Mouse (Mus musculus): ENCODE data around the gene Cpn2.

Cpn2 gene

GRCm38 (mm10) chr16:30280676-30281297 lies 13.5 kb upstream of the Cpn2 start:
- no peak for DNase-seq (ENCODE audit: low read depth, low spot score)

GRCm38 (mm10) chr16:30278406-30278805 lies 11.1 kb upstream of the Cpn2 start:
- DNase-seq (ENCODE audit: low read depth, low spot score), result no peak

GRCm38 (mm10) chr16:30275558-30276340 lies 8.4 kb upstream of the Cpn2 start:
- no peak for DNase-seq (ENCODE audit: low read depth, low spot score)

GRCm38 (mm10) chr16:30273065-30273464 lies 5.8 kb upstream of the Cpn2 start:
- no peak for DNase-seq (ENCODE audit: low read depth, low spot score)

- DNase-seq (ENCODE audit: low read depth, low spot score), result no peak
These were observed 4.8 kb upstream of the Cpn2 start for GRCm38 (mm10) chr16:30271941-30272595.

- DNase-seq (ENCODE audit: low read depth, low spot score), result no peak
These were observed 4.0 kb upstream of the Cpn2 start for GRCm38 (mm10) chr16:30271223-30271761.

GRCm38 (mm10) chr16:30266561-30266960 lies 738 bp downstream of the Cpn2 start:
- no peak for DNase-seq (ENCODE audit: low read depth, low spot score)

- DNase-seq (ENCODE audit: low read depth, low spot score), result no peak
These were observed 1.7 kb downstream of the Cpn2 start for GRCm38 (mm10) chr16:30265611-30266010.

- DNase-seq (ENCODE audit: low read depth, low spot score), result no peak
These were observed 4.1 kb downstream of the Cpn2 start for GRCm38 (mm10) chr16:30263156-30263555.

- DNase-seq (ENCODE audit: low read depth, low spot score), result peak; percentile 48
These were observed 4.6 kb downstream of the Cpn2 start for GRCm38 (mm10) chr16:30262664-30263063.

GRCm38 (mm10) chr16:30262157-30262556 lies 5.1 kb downstream of the Cpn2 start:
- no peak for DNase-seq (ENCODE audit: low read depth, low spot score)

GRCm38 (mm10) chr16:30261341-30261740 lies 6.0 kb downstream of the Cpn2 start:
- DNase-seq (ENCODE audit: low read depth, low spot score), result no peak

- peak; percentile 23 for DNase-seq (ENCODE audit: low read depth, low spot score)
These were observed 7.2 kb downstream of the Cpn2 start for GRCm38 (mm10) chr16:30260012-30260635.

GRCm38 (mm10) chr16:30259444-30259843 lies 7.9 kb downstream of the Cpn2 start:
- no peak for DNase-seq (ENCODE audit: low read depth, low spot score)

GRCm38 (mm10) chr16:30258441-30258840 lies 8.9 kb downstream of the Cpn2 start:
- DNase-seq (ENCODE audit: low read depth, low spot score), result no peak

- no peak for DNase-seq (ENCODE audit: low read depth, low spot score)
These were observed 9.6 kb downstream of the Cpn2 start for GRCm38 (mm10) chr16:30257718-30258117.

- no peak for DNase-seq (ENCODE audit: low read depth, low spot score)
These were observed 12.2 kb downstream of the Cpn2 start for GRCm38 (mm10) chr16:30255061-30255460.

- no peak for DNase-seq (ENCODE audit: low read depth, low spot score)
These were observed 13.4 kb downstream of the Cpn2 start for GRCm38 (mm10) chr16:30253900-30254299.

GRCm38 (mm10) chr16:30253374-30253773 lies 13.9 kb downstream of the Cpn2 start:
- no peak for DNase-seq (ENCODE audit: low read depth, low spot score)

- peak; percentile 52 for DNase-seq (ENCODE audit: low read depth, low spot score)
These were observed 15.3 kb downstream of the Cpn2 start for GRCm38 (mm10) chr16:30252003-30252418.

- no peak for DNase-seq (ENCODE audit: low read depth, low spot score)
These were observed 23.1 kb downstream of the Cpn2 start for GRCm38 (mm10) chr16:30244037-30244700.
